Mouse (Mus musculus) thymus, adult 2 months (tissue): Measurements from ENCODE around the gene Sp6.

Experiments
- CTCF ChIP-seq: fragments of 200-500 bp; IDR thresholded peaks from 2 replicates; pipeline ENCODE4 v1.5.1; 2012; ENCODE audit warnings: mild to moderate bottlenecking, control low read depth, low read length, moderate library complexity, borderline replicate concordance; ENCODE audit not compliant: control insufficient read depth, poor library complexity, insufficient read depth; ENCODE audit errors: extremely low read depth
- POLR2A ChIP-seq: fragments of 200-500 bp; IDR thresholded peaks from 2 replicates; pipeline ENCODE4 v1.6.1; 2012; ENCODE audit warnings: mild to moderate bottlenecking, low read length, control low read depth, moderate library complexity; ENCODE audit not compliant: control insufficient read depth, poor library complexity, insufficient read depth; ENCODE audit errors: extremely low read depth

DNA sequence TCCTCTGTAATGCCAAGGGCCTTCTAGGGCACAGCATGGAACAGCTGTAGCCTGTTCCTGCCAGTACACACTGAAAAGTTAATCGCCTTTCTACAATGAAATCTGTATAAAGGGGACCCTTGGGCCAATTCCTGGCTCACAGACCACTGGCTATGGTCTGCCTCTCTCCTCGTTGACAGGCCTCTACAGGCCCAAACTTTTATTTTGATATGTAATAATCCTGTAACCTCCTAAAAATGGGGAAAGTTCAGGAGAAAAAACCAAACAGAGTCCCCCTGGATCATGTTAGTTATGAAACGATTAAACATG is 36.9 kb upstream of the Sp6 start:
- TF ChIP-seq CTCF (no peak), POLR2A (no peak)
